Comparison of ENCODE assay signal across 12 mouse cellular contexts in the genomic region with DNA sequence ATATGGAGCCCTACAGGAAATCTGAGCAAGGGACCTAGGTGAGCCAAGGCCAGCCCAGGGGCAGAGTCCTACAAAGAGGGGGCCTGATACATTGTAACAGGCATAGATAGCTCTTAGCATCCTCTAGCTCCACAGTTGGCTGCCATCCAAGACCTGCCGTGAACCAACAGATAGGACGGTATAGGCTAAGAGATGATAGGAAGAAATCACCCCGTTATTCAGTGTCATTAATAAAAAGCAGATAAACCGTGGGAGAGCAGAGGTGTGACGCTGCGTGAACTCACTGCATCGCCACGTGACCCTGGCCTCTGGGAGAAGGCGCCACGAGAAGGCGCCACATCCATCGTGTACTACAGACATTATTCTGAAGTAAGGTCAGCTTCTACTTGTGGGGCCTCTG. TPM values are rescaled to one million over a fixed set of nuclear protein-coding genes. Genes with fewer than 3 reads are reported as not detected.
DNase-seq lines count a peak whose midpoint lies in the region; ATAC-seq and TF ChIP-seq lines count a peak whose summit lies in the region.
"Had no signal": no experiment of that assay in that cellular context is flagged by ENCODE, and none has a peak within 500 bp of the region (broad histone marks: within the 10 kb centered on the region; RNA-seq: fewer than 3 reads in every experiment).

No protein-coding gene starts in this region.

- no peak for TF ChIP-seq RAD21 in MEL (IDR thresholded peaks at IDR 0.05; ENCODE audit: low read depth, low read length)

- H3K79me2 ChIP-seq in MEL (ENCODE audit: control insufficient read depth, insufficient read depth, low read length, poor library complexity) = no peaks in the 10 kb centered on the region

- ATAC-seq in kidney, postnatal 0 days (replicated peaks; ENCODE audit: low FRiP score, low read depth) = no peak; the same call in 1 of the 2 replicates
- ATAC-seq: inflammation-experienced regulatory T-cells, adult 6 months had no signal

- no peak overlapping the region for H3K9ac ChIP-seq in kidney, postnatal 0 days (ENCODE audit: low read depth, low read length)
- no peak overlapping the region for H3K9ac ChIP-seq in MEL (ENCODE audit: control insufficient read depth, low read depth, low read length, poor library complexity, severe bottlenecking)

- no peak overlapping the region for H3K4me3 ChIP-seq in kidney, postnatal 0 days (replicated peaks; ENCODE audit: low read depth, low read length)
- H3K4me3 ChIP-seq in MEL (ENCODE audit: control insufficient read depth in 1 of 2, insufficient read depth in 1 of 2, low read depth in 2 of 2, low read length in 2 of 2) = no peak overlapping the region

- peak in 1 of 2 experiments; percentile 51; a peak in 1 of 4 replicates for TF ChIP-seq EP300 in MEL (IDR thresholded peaks at IDR 0.05; ENCODE audit: low read depth in 1 of 2, low read length in 2 of 2)

- no peaks in the 10 kb centered on the region for H3K9me3 ChIP-seq in kidney, postnatal 0 days (replicated peaks; ENCODE audit: low read length)
- H3K9me3 ChIP-seq in MEL (replicated peaks; ENCODE audit: insufficient read depth, low read length) = no peaks in the 10 kb centered on the region
- H3K9me3 ChIP-seq: G1E had no signal

- peaks cover 18% of the 10 kb centered on the region; the same call in 1 of the 2 replicates for H3K36me3 ChIP-seq in kidney, postnatal 0 days (ENCODE audit: insufficient read depth, low read length)
- H3K36me3 ChIP-seq in MEL (ENCODE audit: control insufficient read depth in 1 of 2, insufficient read depth in 2 of 2, low read length in 2 of 2) = peaks cover 0 to 4% of the 10 kb centered on the region in 2 experiments; a peak in 2 of 4 replicates

- 66% methylated on average over 12 of the region's 12 CpGs for WGBS in kidney, postnatal 0 days

- TF ChIP-seq CTCF in kidney, postnatal 0 days (IDR thresholded peaks at IDR 0.05; ENCODE audit: low read depth) = no peak
- no peak for TF ChIP-seq CTCF in MEL (IDR thresholded peaks at IDR 0.05 in 2 of 3, conservative IDR thresholded peaks at IDR 0.05 in 1 of 3; ENCODE audit: control insufficient read depth in 1 of 3, insufficient read depth in 1 of 3, low read depth in 2 of 3, low read length in 3 of 3, poor library complexity in 1 of 3, severe bottlenecking in 1 of 3)

- H3K27ac ChIP-seq in kidney, postnatal 0 days = peak overlapping the region; percentile 14; the same call in 1 of the 2 replicates
- H3K27ac ChIP-seq in MEL (ENCODE audit: control insufficient read depth, low read depth, low read length) = no peak overlapping the region

- no peak overlapping the region for H3K4me2 ChIP-seq in kidney, postnatal 0 days (ENCODE audit: low read length)
- H3K4me2 ChIP-seq: midbrain, embryonic 11.5 days had no signal

- peak; percentile 32 for DNase-seq in adrenal gland, postnatal 10 days
- DNase-seq in adrenal gland, adult 18-20 months (ENCODE audit: low spot score in 2 of 2) = no peak
- no peak for DNase-seq in kidney, postnatal 0 days (ENCODE audit: low spot score)
- no peak for DNase-seq in kidney, adult 8-10 months
- peak; percentile 77 for DNase-seq in MEL (ENCODE audit: low read depth, low spot score)
- peak; percentile 42 to 48 for DNase-seq in kidney, postnatal 4 days
- no peak for DNase-seq in natural killer cell, adult 2 months (ENCODE audit: low spot score in 2 of 2)
- DNase-seq in B cell, adult 2 months = no peak

- H3K27me3 ChIP-seq in kidney, postnatal 0 days (ENCODE audit: insufficient read depth, low read length) = no peaks in the 10 kb centered on the region
- no peaks in the 10 kb centered on the region for H3K27me3 ChIP-seq in MEL (ENCODE audit: control insufficient read depth in 1 of 2, insufficient read depth in 2 of 2, low read length in 2 of 2)

- TF ChIP-seq POLR2A in MEL (IDR thresholded peaks at IDR 0.05; ENCODE audit: control insufficient read depth in 1 of 2, insufficient read depth in 1 of 2, low read depth in 1 of 2, low read length in 2 of 2, poor library complexity in 1 of 2) = no peak

- H3K4me1 ChIP-seq in kidney, postnatal 0 days (replicated peaks; ENCODE audit: insufficient read depth, low read length) = no peaks in the 10 kb centered on the region
- peaks cover 0 to 14% of the 10 kb centered on the region in 2 experiments; a peak in 2 of 4 replicates for H3K4me1 ChIP-seq in MEL (ENCODE audit: control insufficient read depth in 1 of 2, insufficient read depth in 2 of 2, low read length in 2 of 2)

TF ChIP-seq in MEL, 35 proteins besides CTCF, POLR2A, EP300 and RAD21:
- TF ChIP-seq ETS1 (IDR thresholded peaks at IDR 0.05; ENCODE audit: low read depth, low read length) (peak; percentile 60), KAT2A (conservative IDR thresholded peaks at IDR 0.05; ENCODE audit: low read depth, low read length) (no peak), BHLHE40 (IDR thresholded peaks at IDR 0.05; ENCODE audit: borderline replicate concordance, low read depth, low read length) (peak; percentile 46; the same call in 1 of the 2 replicates), HCFC1 (IDR thresholded peaks at IDR 0.05; ENCODE audit: low read depth, low read length) (no peak), ZMIZ1 (IDR thresholded peaks at IDR 0.05; ENCODE audit: low read depth, low read length) (no peak), NRF1 (IDR thresholded peaks at IDR 0.05; ENCODE audit: insufficient read depth, low read depth, low read length, poor library complexity, severe bottlenecking) (no peak), MYB (IDR thresholded peaks at IDR 0.05; ENCODE audit: low read depth, low read length) (no peak), JUND (IDR thresholded peaks at IDR 0.05; ENCODE audit: low read depth, low read length) (no peak), NELFE (IDR thresholded peaks at IDR 0.05; ENCODE audit: low read depth, low read length) (no peak), SMC3 (IDR thresholded peaks at IDR 0.05; ENCODE audit: low read depth, low read length) (no peak), E2F4 (IDR thresholded peaks at IDR 0.05; ENCODE audit: borderline replicate concordance, low read depth, low read length) (no peak), MEF2A (IDR thresholded peaks at IDR 0.05; ENCODE audit: extremely low read depth, insufficient replicate concordance, low read depth, low read length, poor library complexity, severe bottlenecking) (no peak), RCOR1 (IDR thresholded peaks at IDR 0.05; ENCODE audit: low read depth, low read length) (peak; percentile 57), USF2 (IDR thresholded peaks at IDR 0.05; ENCODE audit: borderline replicate concordance in 1 of 2, insufficient read depth in 1 of 2, low read depth in 1 of 2, low read length in 2 of 2) (0 out of 4 replicates have a peak, but pooled peaks of 1 of the 2 experiments have one; percentile 34), MXI1 (IDR thresholded peaks at IDR 0.05; ENCODE audit: low read depth, low read length) (no peak), GATA1 (IDR thresholded peaks at IDR 0.05; ENCODE audit: low read depth, low read length) (0 out of 2 replicates have a peak, but pooled peaks have one; percentile 47), GABPA (IDR thresholded peaks at IDR 0.05; ENCODE audit: low read depth, low read length) (no peak), MAX (IDR thresholded peaks at IDR 0.05; ENCODE audit: low read length) (peak; percentile 71), UBTF (IDR thresholded peaks at IDR 0.05; ENCODE audit: borderline replicate concordance, insufficient read depth, low read depth, low read length) (no peak), USF1 (IDR thresholded peaks at IDR 0.05; ENCODE audit: low read depth, low read length) (peak; percentile 88)
TF ChIP-seq in MEL: peak in this region for 7.

RNA-seq across cellular contexts. Expression of a gene that starts 19.5 kb away (rescaled TPM):
- 10 to 100 TPM; 23.1 to 31.8 TPM for total RNA-seq in adrenal gland, postnatal 10 days (2021)
- 10 to 100 TPM; 43.2 to 45.6 TPM for total RNA-seq in adrenal gland, adult 18-20 months (2021)
- 54.5 and 59.9 TPM in 2 replicates for polyA plus RNA-seq in kidney, postnatal 0 days (2015; fragmentation: Nextera tagmentation; extraction: Ambion mirVana)
- not detected in 2 replicates for total RNA-seq in MEL (2012; rRNA removed)
- polyA plus RNA-seq in MEL (2012; ENCODE audit: insufficient read depth in 1 of 2, insufficient read length in 2 of 2, low read depth in 1 of 2, low replicate concordance in 2 of 2, missing spikeins in 1 of 2) = under 1 TPM in 1 of 2 experiments, not detected in 1; 0.10 TPM
- polyA plus RNA-seq: G1E had no signal

RNA-seq across cellular contexts. Expression of a gene that starts 48.0 kb away (rescaled TPM):
- 10 to 100 TPM; 25.0 to 28.2 TPM for total RNA-seq in adrenal gland, postnatal 10 days (2021)
- total RNA-seq in adrenal gland, adult 18-20 months (2021) = 10 to 100 TPM; 20.3 to 29.9 TPM
- 10.1 and 10.9 TPM in 2 replicates for polyA plus RNA-seq in kidney, postnatal 0 days (2015; fragmentation: Nextera tagmentation; extraction: Ambion mirVana)
- total RNA-seq in MEL (2012; rRNA removed) = 3.4 and 4.3 TPM in 2 replicates
- 1 to 10 TPM in 1 of 2 experiments, not detected in 1; 9.0 TPM for polyA plus RNA-seq in MEL (2012; ENCODE audit: insufficient read depth in 1 of 2, insufficient read length in 2 of 2, low read depth in 1 of 2, low replicate concordance in 2 of 2, missing spikeins in 1 of 2)

RNA-seq across cellular contexts. Expression of a gene that starts 48.3 kb away (rescaled TPM):
- 10 to 100 TPM; 18.7 to 20.0 TPM for total RNA-seq in adrenal gland, postnatal 10 days (2021)
- 10 to 100 TPM; 20.4 to 24.0 TPM for total RNA-seq in adrenal gland, adult 18-20 months (2021)
- 3.4 and 4.5 TPM in 2 replicates for polyA plus RNA-seq in kidney, postnatal 0 days (2015; fragmentation: Nextera tagmentation; extraction: Ambion mirVana)
- 2.4 TPM in 2 replicates for total RNA-seq in MEL (2012; rRNA removed)
- polyA plus RNA-seq in MEL (2012; ENCODE audit: insufficient read depth in 1 of 2, insufficient read length in 2 of 2, low read depth in 1 of 2, low replicate concordance in 2 of 2, missing spikeins in 1 of 2) = 1 to 10 TPM in 1 of 2 experiments, not detected in 1; 5.1 TPM

RNA-seq across cellular contexts. Expression of a gene that starts 51.9 kb away (rescaled TPM):
- 10 to 100 TPM; 17.6 to 30.4 TPM for total RNA-seq in adrenal gland, postnatal 10 days (2021)
- 10 to 100 TPM; 18.4 to 21.9 TPM for total RNA-seq in adrenal gland, adult 18-20 months (2021)
- 24.2 and 24.7 TPM in 2 replicates for polyA plus RNA-seq in kidney, postnatal 0 days (2015; fragmentation: Nextera tagmentation; extraction: Ambion mirVana)
- 15.3 and 20.0 TPM in 2 replicates for total RNA-seq in MEL (2012; rRNA removed)
- 10 to 100 TPM in 1 of 2 experiments, not detected in 1; 20.9 TPM for polyA plus RNA-seq in MEL (2012; ENCODE audit: insufficient read depth in 1 of 2, insufficient read length in 2 of 2, low read depth in 1 of 2, low replicate concordance in 2 of 2, missing spikeins in 1 of 2)

RNA-seq across cellular contexts. Expression of a gene that starts 56.7 kb away (rescaled TPM):
- under 1 TPM; 0.18 to 0.69 TPM for total RNA-seq in adrenal gland, postnatal 10 days (2021)
- total RNA-seq in adrenal gland, adult 18-20 months (2021) = not detected
- polyA plus RNA-seq in kidney, postnatal 0 days (2015; fragmentation: Nextera tagmentation; extraction: Ambion mirVana) = not detected in 2 replicates
- not detected in 2 replicates for total RNA-seq in MEL (2012; rRNA removed)
- polyA plus RNA-seq in MEL (2012; ENCODE audit: insufficient read depth in 1 of 2, insufficient read length in 2 of 2, low read depth in 1 of 2, low replicate concordance in 2 of 2, missing spikeins in 1 of 2) = not detected
- polyA plus RNA-seq: G1E; inflammation-experienced regulatory T-cells, adult 6 months; midbrain, embryonic 11.5 days; neural tube, embryonic 14.5 days had no signal

Comparison
In these comparisons a context has a peak if more than half of its experiments do, and no peak if none do; other contexts are left out.
1. DNase-seq: peak in adrenal gland, postnatal 10 days (single experiment), MEL (single experiment) and kidney, postnatal 4 days (2 of 2); none in adrenal gland, adult 18-20 months (0 of 2), kidney, postnatal 0 days (single experiment), kidney, adult 8-10 months (0 of 2), natural killer cell, adult 2 months (0 of 2) and B cell, adult 2 months (0 of 2).
2. RNA of a gene that starts 19.5 kb away (total RNA-seq): 43.2 to 45.6 TPM in adrenal gland, adult 18-20 months and 23.1 to 31.8 TPM in adrenal gland, postnatal 10 days; not detected in MEL; every median in the first group is over 10 times any median in the second.